Mouse (Mus musculus) ovary, postnatal 10 days (tissue): ENCODE data around the gene Adam17.

ENCODE experiments used
- DNase-seq: peaks from one replicate; pipeline ENCODE4 v3.0.0; 2022; ENCODE audit warnings: low spot score

Adam17 gene

GRCm38 (mm10) chr12:21312201-21312600, 61.2 kb downstream of the Adam17 start:
- no peak for DNase-seq

- DNase-seq, result no peak
Measured at GRCm38 (mm10) chr12:21306721-21307120, 66.7 kb downstream of the Adam17 start.

GRCm38 (mm10) chr12:21305741-21306140, 67.7 kb downstream of the Adam17 start:
- DNase-seq, result no peak

- no peak for DNase-seq
Measured at GRCm38 (mm10) chr12:21302361-21302783, 71.1 kb downstream of the Adam17 start.

- DNase-seq, result no peak
Measured at GRCm38 (mm10) chr12:21301932-21302331, 71.5 kb downstream of the Adam17 start.

- DNase-seq, result no peak
Measured at GRCm38 (mm10) chr12:21301324-21301723, 72.1 kb downstream of the Adam17 start.

- DNase-seq, result no peak
Measured at GRCm38 (mm10) chr12:21298856-21299255, 74.6 kb downstream of the Adam17 start.

- DNase-seq, result no peak
Measured at GRCm38 (mm10) chr12:21289651-21290050, 83.8 kb downstream of the Adam17 start.

- DNase-seq, result no peak
Measured at GRCm38 (mm10) chr12:21288716-21289395, 84.6 kb downstream of the Adam17 start.

- DNase-seq, result no peak
Measured at GRCm38 (mm10) chr12:21286712-21287650, 86.5 kb downstream of the Adam17 start.

GRCm38 (mm10) chr12:21286243-21286622, 87.2 kb downstream of the Adam17 start, which contains the start of gene Itgb1bp1:
TSS of gene Itgb1bp1 (minus strand) at chr12:21286284.
- DNase-seq, result no peak

- peak; percentile 98 for DNase-seq
Measured at GRCm38 (mm10) chr12:21285508-21286242, 87.8 kb downstream of the Adam17 start.

- DNase-seq, result no peak
Measured at GRCm38 (mm10) chr12:21284761-21285441, 88.5 kb downstream of the Adam17 start, which contains the start of gene Cpsf3. TSS of gene Cpsf3 (plus strand) at chr12:21285391.

GRCm38 (mm10) chr12:21277352-21277864, 96.0 kb downstream of the Adam17 start:
- DNase-seq, result no peak

GRCm38 (mm10) chr12:21274446-21274845, 99.0 kb downstream of the Adam17 start:
- DNase-seq, result no peak
